In the genomic region with DNA sequence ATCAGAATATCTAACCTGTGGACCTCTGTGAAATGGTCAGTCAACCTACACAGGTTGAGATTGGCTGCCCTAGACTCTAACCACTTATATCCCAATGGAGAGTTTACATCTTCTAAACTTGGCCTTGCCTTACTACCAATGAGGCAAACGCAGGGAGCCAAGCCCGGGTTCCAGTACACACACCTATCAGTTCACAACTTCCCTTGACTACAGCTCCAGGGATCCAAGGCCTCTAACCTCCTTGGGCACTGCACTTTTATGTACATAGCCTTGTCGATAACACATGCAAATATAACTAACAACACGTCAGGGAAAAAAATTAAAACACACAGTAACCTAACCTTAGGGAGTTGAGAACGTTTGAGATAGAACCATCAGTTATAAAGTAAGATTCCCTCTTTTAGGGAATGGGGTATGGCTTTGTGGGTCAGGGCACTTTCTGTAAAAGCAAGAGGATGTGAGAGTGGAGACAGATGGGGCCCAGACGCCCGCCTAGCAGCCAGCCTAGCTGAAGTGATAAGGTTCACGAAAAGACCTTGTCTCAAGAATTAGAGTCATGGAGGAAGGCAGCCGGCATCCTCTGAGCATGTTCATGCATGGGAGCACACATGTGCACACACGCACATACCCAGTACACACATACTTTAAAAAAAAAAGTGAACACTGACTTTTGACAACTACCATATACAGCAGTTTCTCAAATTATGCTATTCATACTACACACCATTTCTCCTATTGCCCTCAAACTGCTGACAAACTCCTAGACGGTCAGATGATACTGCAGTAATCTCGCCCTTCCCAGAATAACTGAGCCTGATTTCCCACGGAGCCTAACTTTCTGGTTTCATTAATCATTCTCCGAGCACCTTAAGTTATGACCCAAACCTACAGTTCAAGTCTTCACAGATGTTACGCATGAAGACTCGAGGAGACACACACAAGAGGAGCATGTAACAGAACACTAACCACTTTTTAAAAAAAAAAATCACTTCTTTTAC, we compare ENCODE assay signal across 17 mouse cellular contexts. TPM values are rescaled to one million over a fixed set of nuclear protein-coding genes. Genes with fewer than 3 reads are reported as not detected.
DNase-seq lines count a peak whose midpoint lies in the region; ATAC-seq and TF ChIP-seq lines count a peak whose summit lies in the region.
"Had no signal": no experiment of that assay in that cellular context is flagged by ENCODE, and none has a peak within 500 bp of the region (broad histone marks: within the 10 kb centered on the region; RNA-seq: fewer than 3 reads in every experiment).

No protein-coding gene starts in this region.

- no peak for ATAC-seq in heart, embryonic 15.5 days (replicated peaks; ENCODE audit: insufficient number of reproducible peaks, insufficient read depth, low FRiP score, low read depth)
- ATAC-seq in stomach, embryonic 16.5 days (ENCODE audit: insufficient read depth, low FRiP score): peak; percentile 78
- ATAC-seq: forebrain, embryonic 13.5 days; midbrain, embryonic 15.5 days had no signal

- TF ChIP-seq EP300 in heart, adult 2 months (IDR thresholded peaks at IDR 0.05; ENCODE audit: insufficient read depth, low read depth, low read length): no peak

- H3K27ac ChIP-seq in heart, embryonic 15.5 days: peak overlapping the region; percentile 17
- no peak overlapping the region for H3K27ac ChIP-seq in heart, adult 2 months
- H3K27ac ChIP-seq in spleen, adult 2 months (ENCODE audit: insufficient read depth, low read length): peak overlapping the region; percentile 49; the same call in 1 of the 2 replicates
- peak overlapping the region; percentile 42; the same call in 1 of the 2 replicates for H3K27ac ChIP-seq in stomach, embryonic 16.5 days (ENCODE audit: low read length)
- H3K27ac ChIP-seq in cerebellum, adult 2 months (ENCODE audit: insufficient read depth, low read length): no peak overlapping the region
- H3K27ac ChIP-seq: forebrain, embryonic 13.5 days; hindbrain, embryonic 15.5 days; limb, embryonic 13.5 days; midbrain, embryonic 15.5 days had no signal

- H3K9ac ChIP-seq in heart, embryonic 15.5 days: no peak overlapping the region
- no peak overlapping the region for H3K9ac ChIP-seq in heart, adult 2 months (ENCODE audit: low read depth, low read length)
- no peak overlapping the region for H3K9ac ChIP-seq in stomach, embryonic 16.5 days (ENCODE audit: low read length)
- H3K9ac ChIP-seq: forebrain, embryonic 13.5 days; hindbrain, embryonic 15.5 days; limb, embryonic 13.5 days; lung, embryonic 14.5 days; midbrain, embryonic 15.5 days had no signal

- H3K4me1 ChIP-seq in heart, embryonic 15.5 days (replicated peaks): peaks cover 30% of the 10 kb centered on the region
- H3K4me1 ChIP-seq in heart, adult 2 months (ENCODE audit: control insufficient read depth, insufficient read depth, low read length): 0 out of 2 replicates have a peak, but pooled peaks cover 1% of the 10 kb centered on the region
- peaks cover 10% of the 10 kb centered on the region for H3K4me1 ChIP-seq in spleen, adult 2 months (ENCODE audit: control insufficient read depth, insufficient read depth, insufficient read length)
- peaks cover 2% of the 10 kb centered on the region for H3K4me1 ChIP-seq in stomach, embryonic 16.5 days (ENCODE audit: control insufficient read depth, insufficient read depth, low read length)
- H3K4me1 ChIP-seq in cerebellum, adult 2 months (ENCODE audit: control insufficient read depth, insufficient read depth, low read length): peaks cover 2% of the 10 kb centered on the region; the same call in 1 of the 2 replicates
- H3K4me1 ChIP-seq: forebrain, embryonic 13.5 days; hindbrain, embryonic 15.5 days; limb, embryonic 13.5 days; midbrain, embryonic 15.5 days had no signal

- peaks cover 5% of the 10 kb centered on the region; the same call in 1 of the 2 replicates for H3K79me2 ChIP-seq in heart, adult 2 months (replicated peaks; ENCODE audit: control insufficient read depth, insufficient read depth, low read length)

- H3K27me3 ChIP-seq in heart, embryonic 15.5 days: no peaks in the 10 kb centered on the region
- no peaks in the 10 kb centered on the region for H3K27me3 ChIP-seq in heart, adult 2 months (ENCODE audit: control insufficient read depth, insufficient read depth, low read length)
- H3K27me3 ChIP-seq in spleen, adult 2 months (ENCODE audit: control insufficient read depth, insufficient read depth, low read length): no peaks in the 10 kb centered on the region
- H3K27me3 ChIP-seq in stomach, embryonic 16.5 days (ENCODE audit: control insufficient read depth, insufficient read depth, low read length): no peaks in the 10 kb centered on the region
- no peaks in the 10 kb centered on the region for H3K27me3 ChIP-seq in cerebellum, adult 2 months (ENCODE audit: control insufficient read depth, insufficient read depth, low read length)
- H3K27me3 ChIP-seq: forebrain, embryonic 13.5 days; hindbrain, embryonic 15.5 days; limb, embryonic 13.5 days; midbrain, embryonic 15.5 days had no signal

- no peaks in the 10 kb centered on the region for H3K9me3 ChIP-seq in heart, embryonic 15.5 days (replicated peaks)
- no peaks in the 10 kb centered on the region; the same call in 1 of the 2 replicates for H3K9me3 ChIP-seq in stomach, embryonic 16.5 days (replicated peaks; ENCODE audit: control insufficient read depth, low read length)
- H3K9me3 ChIP-seq: forebrain, embryonic 13.5 days; hindbrain, embryonic 15.5 days; limb, embryonic 13.5 days; midbrain, embryonic 15.5 days had no signal

- TF ChIP-seq POLR2A in heart, adult 2 months (IDR thresholded peaks at IDR 0.05; ENCODE audit: insufficient read depth, low read depth, low read length): no peak
- no peak for TF ChIP-seq POLR2A in spleen, adult 2 months (IDR thresholded peaks at IDR 0.05; ENCODE audit: low read depth, low read length)
- no peak for TF ChIP-seq POLR2A in cerebellum, adult 2 months (IDR thresholded peaks at IDR 0.05; ENCODE audit: borderline replicate concordance, insufficient read depth, low read length)

- intact Hi-C loops in heart, adult 2 months (cut with DNase I): no loop called here

- whole genome bisulfite sequencing in heart, embryonic 15.5 days: 45% methylated on average over 16 of the region's 16 CpGs
- 64% methylated on average over 16 of the region's 16 CpGs for WGBS in heart, adult 2 months
- WGBS in spleen, adult 2 months: 63% methylated on average over 16 of the region's 16 CpGs
- whole genome bisulfite sequencing in stomach, embryonic 16.5 days: 58% methylated on average over 16 of the region's 16 CpGs
- 87% methylated on average over 16 of the region's 16 CpGs for WGBS in cerebellum, adult 2 months

- TF ChIP-seq CTCF in heart, adult 2 months (IDR thresholded peaks at IDR 0.05): no peak
- no peak for TF ChIP-seq CTCF in spleen, adult 2 months (IDR thresholded peaks at IDR 0.05; ENCODE audit: extremely low read depth, insufficient read depth, insufficient read length, insufficient replicate concordance)
- no peak for TF ChIP-seq CTCF in cerebellum, adult 2 months (IDR thresholded peaks at IDR 0.05; ENCODE audit: borderline replicate concordance, insufficient read depth, low read depth, low read length)

- no peak overlapping the region for H3K4me2 ChIP-seq in heart, embryonic 15.5 days
- no peak overlapping the region for H3K4me2 ChIP-seq in stomach, embryonic 16.5 days (ENCODE audit: low read depth, low read length)
- H3K4me2 ChIP-seq: forebrain, embryonic 13.5 days; hindbrain, embryonic 15.5 days; limb, embryonic 13.5 days; lung, embryonic 14.5 days; midbrain, embryonic 15.5 days had no signal

- no peak overlapping the region for H3K4me3 ChIP-seq in heart, embryonic 15.5 days
- no peak overlapping the region for H3K4me3 ChIP-seq in heart, adult 2 months
- no peak overlapping the region for H3K4me3 ChIP-seq in spleen, adult 2 months (ENCODE audit: extremely low read depth, insufficient read depth, insufficient read length)
- H3K4me3 ChIP-seq in stomach, embryonic 16.5 days (replicated peaks; ENCODE audit: low read length): no peak overlapping the region
- H3K4me3 ChIP-seq in cerebellum, adult 2 months (replicated peaks; ENCODE audit: insufficient read depth, low read depth, low read length): no peak overlapping the region
- H3K4me3 ChIP-seq: forebrain, embryonic 13.5 days; hindbrain, embryonic 15.5 days; limb, embryonic 13.5 days; midbrain, embryonic 15.5 days had no signal

- DNase-seq in heart, adult 2 months: no peak
- no peak for DNase-seq in spleen, adult 2 months (ENCODE audit: low read depth in 1 of 2, low spot score in 2 of 2)
- no peak for DNase-seq in spleen, postnatal 14 days (ENCODE audit: low spot score in 2 of 2)
- DNase-seq in kidney, postnatal 14 days: peak; percentile 20
- DNase-seq in cerebellum, adult 11 months: no peak
- DNase-seq in cerebellum, adult 2 months: no peak
- DNase-seq: adrenal gland, postnatal 25 days; cerebellum, adult 9-11 months; embryo, embryonic 11 days; lung, embryonic 14.5 days; right cerebral cortex, postnatal 14 days had no signal

- peaks cover 5% of the 10 kb centered on the region; the same call in 1 of the 2 replicates for H3K36me3 ChIP-seq in heart, embryonic 15.5 days
- peaks cover 2% of the 10 kb centered on the region for H3K36me3 ChIP-seq in heart, adult 2 months (ENCODE audit: control insufficient read depth, insufficient read depth, low read length)
- H3K36me3 ChIP-seq in spleen, adult 2 months (ENCODE audit: control insufficient read depth, insufficient read depth, low read length): peaks cover 2% of the 10 kb centered on the region; the same call in 1 of the 2 replicates
- H3K36me3 ChIP-seq in stomach, embryonic 16.5 days (ENCODE audit: control insufficient read depth, insufficient read depth, low read length): no peaks in the 10 kb centered on the region
- H3K36me3 ChIP-seq: hindbrain, embryonic 15.5 days; midbrain, embryonic 15.5 days had no signal

RNA-seq across cellular contexts. Expression of gene Fryl, which starts 55.7 kb away (rescaled TPM):
- polyA plus RNA-seq in heart, embryonic 15.5 days (2015; fragmentation: Nextera tagmentation; extraction: Ambion mirVana): 25.7 and 28.4 TPM in 2 replicates
- total RNA-seq in heart, adult 2 months (2021): 10 to 100 TPM; 32.9 to 40.7 TPM
- 25.9 and 27.4 TPM in 2 replicates for polyA plus RNA-seq in heart, adult 2 months (2012; rRNA removed)
- polyA plus RNA-seq in spleen, adult 2 months (2012; rRNA removed): 72.3 and 96.7 TPM in 2 replicates
- polyA plus RNA-seq in stomach, embryonic 16.5 days (2015; fragmentation: Nextera tagmentation; extraction: Ambion mirVana): 25.7 and 31.6 TPM in 2 replicates
- 60.2 and 61.4 TPM in 2 replicates for polyA plus RNA-seq in cerebellum, adult 2 months (2012; rRNA removed)

Comparison
In these comparisons a context has a peak if more than half of its experiments do, and no peak if none do; other contexts are left out.
1. H3K27ac ChIP-seq: peak in heart, embryonic 15.5 days (single experiment), spleen, adult 2 months (single experiment) and stomach, embryonic 16.5 days (single experiment); none in heart, adult 2 months (single experiment) and cerebellum, adult 2 months (single experiment).